Mouse (Mus musculus): ENCODE measurements around the gene Bud23. TPM values are rescaled to one million over a fixed set of nuclear protein-coding genes. Genes with fewer than 3 reads are reported as not detected.
A peak's percentile ranks its signal among the peaks of the same experiment; 100 is the strongest.
"Not testable (repeated sequence)": the region's sequence is repeated elsewhere in the genome, so short reads cannot be mapped to it uniquely, and the experiment has no call there.

Gene Bud23
- polyA plus RNA-seq, 1 experiment = 38.0 TPM

- no peak overlapping the region for H3K4me3 ChIP-seq (ENCODE audit: insufficient read depth, low read length)
- TF ChIP-seq POLR2A (IDR thresholded peaks at IDR 0.05; ENCODE audit: low read depth, low read length) (no peak), CTCF (IDR thresholded peaks at IDR 0.05; ENCODE audit: borderline replicate concordance, insufficient read depth, low read length) (no peak)
- no peak overlapping the region for H3K27ac ChIP-seq (ENCODE audit: insufficient read depth, low read length)
- H3K4me1 ChIP-seq (ENCODE audit: control insufficient read depth, insufficient read depth, low read length) = no peaks in the 10 kb centered on the region
These were observed 8.8 kb upstream of the Bud23 start for GRCm38 (mm10) chr5:135073349-135074150.

GRCm38 (mm10) chr5:135072720-135073119, 8.0 kb upstream of the Bud23 start:
- Histone ChIP-seq H3K4me3 (ENCODE audit: insufficient read depth, low read length) (no peak overlapping the region), H3K27ac (ENCODE audit: insufficient read depth, low read length) (no peak overlapping the region), H3K4me1 (ENCODE audit: control insufficient read depth, insufficient read depth, low read length) (no peaks in the 10 kb centered on the region)
- no peak for TF ChIP-seq POLR2A (IDR thresholded peaks at IDR 0.05; ENCODE audit: low read depth, low read length)
- TF ChIP-seq CTCF (IDR thresholded peaks at IDR 0.05; ENCODE audit: borderline replicate concordance, insufficient read depth, low read length) = no peak

GRCm38 (mm10) chr5:135072061-135072460, 7.3 kb upstream of the Bud23 start:
- Histone ChIP-seq H3K4me3 (ENCODE audit: insufficient read depth, low read length) (no peak overlapping the region), H3K27ac (ENCODE audit: insufficient read depth, low read length) (no peak overlapping the region)
- TF ChIP-seq POLR2A (IDR thresholded peaks at IDR 0.05; ENCODE audit: low read depth, low read length) = no peak
- TF ChIP-seq CTCF (IDR thresholded peaks at IDR 0.05; ENCODE audit: borderline replicate concordance, insufficient read depth, low read length) = no peak

DNA sequence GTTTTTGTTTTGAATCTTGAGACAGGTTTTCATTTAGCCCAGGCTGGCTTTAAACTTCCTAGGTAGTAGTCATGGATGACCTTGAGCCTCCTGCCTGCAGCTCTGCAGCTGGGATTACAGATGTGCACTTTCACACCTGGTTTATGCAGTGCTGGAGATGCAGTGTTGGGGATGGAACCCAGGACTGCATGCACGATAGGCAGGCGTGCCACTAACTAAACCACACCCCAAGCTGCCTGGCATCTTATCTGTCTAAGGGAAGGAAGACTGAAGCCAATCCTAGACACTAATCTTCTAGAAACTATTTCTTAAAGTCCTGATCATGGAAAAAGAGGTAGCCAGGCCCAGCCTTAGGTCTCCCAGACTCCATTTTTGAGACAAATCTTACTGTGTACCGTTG, 5.7 kb upstream of the Bud23 start:
- Histone ChIP-seq H3K4me3 (ENCODE audit: insufficient read depth, low read length) (no peak overlapping the region), H3K4me1 (ENCODE audit: control insufficient read depth, insufficient read depth, low read length) (no peaks in the 10 kb centered on the region), H3K27ac (ENCODE audit: insufficient read depth, low read length) (no peak overlapping the region)
- TF ChIP-seq POLR2A (IDR thresholded peaks at IDR 0.05; ENCODE audit: low read depth, low read length) (no peak), CTCF (IDR thresholded peaks at IDR 0.05; ENCODE audit: borderline replicate concordance, insufficient read depth, low read length) (no peak)

More at GRCm38 (mm10) chr5:135072061-135072460, 7.3 kb upstream of the Bud23 start:
- H3K4me1 ChIP-seq (ENCODE audit: control insufficient read depth, insufficient read depth, low read length) = no peaks in the 10 kb centered on the region

- Histone ChIP-seq H3K4me1 (ENCODE audit: control insufficient read depth, insufficient read depth, low read length) (no peaks in the 10 kb centered on the region), H3K27ac (ENCODE audit: insufficient read depth, low read length) (no peak overlapping the region), H3K4me3 (ENCODE audit: insufficient read depth, low read length) (no peak overlapping the region)
- TF ChIP-seq POLR2A (IDR thresholded peaks at IDR 0.05; ENCODE audit: low read depth, low read length) = no peak
- TF ChIP-seq CTCF (IDR thresholded peaks at IDR 0.05; ENCODE audit: borderline replicate concordance, insufficient read depth, low read length) = no peak
These were observed 1.2 kb upstream of the Bud23 start for GRCm38 (mm10) chr5:135066008-135066407.

- peak overlapping the region; percentile 89 for H3K4me3 ChIP-seq (ENCODE audit: insufficient read depth, low read length)
- H3K4me1 ChIP-seq (ENCODE audit: control insufficient read depth, insufficient read depth, low read length) = no peaks in the 10 kb centered on the region
- no peak overlapping the region for H3K27ac ChIP-seq (ENCODE audit: insufficient read depth, low read length)
- TF ChIP-seq CTCF (IDR thresholded peaks at IDR 0.05; ENCODE audit: borderline replicate concordance, insufficient read depth, low read length) (no peak), POLR2A (IDR thresholded peaks at IDR 0.05; ENCODE audit: low read depth, low read length) (no peak)
These were observed 385 bp downstream of the Bud23 start for GRCm38 (mm10) chr5:135064382-135064766.

DNA sequence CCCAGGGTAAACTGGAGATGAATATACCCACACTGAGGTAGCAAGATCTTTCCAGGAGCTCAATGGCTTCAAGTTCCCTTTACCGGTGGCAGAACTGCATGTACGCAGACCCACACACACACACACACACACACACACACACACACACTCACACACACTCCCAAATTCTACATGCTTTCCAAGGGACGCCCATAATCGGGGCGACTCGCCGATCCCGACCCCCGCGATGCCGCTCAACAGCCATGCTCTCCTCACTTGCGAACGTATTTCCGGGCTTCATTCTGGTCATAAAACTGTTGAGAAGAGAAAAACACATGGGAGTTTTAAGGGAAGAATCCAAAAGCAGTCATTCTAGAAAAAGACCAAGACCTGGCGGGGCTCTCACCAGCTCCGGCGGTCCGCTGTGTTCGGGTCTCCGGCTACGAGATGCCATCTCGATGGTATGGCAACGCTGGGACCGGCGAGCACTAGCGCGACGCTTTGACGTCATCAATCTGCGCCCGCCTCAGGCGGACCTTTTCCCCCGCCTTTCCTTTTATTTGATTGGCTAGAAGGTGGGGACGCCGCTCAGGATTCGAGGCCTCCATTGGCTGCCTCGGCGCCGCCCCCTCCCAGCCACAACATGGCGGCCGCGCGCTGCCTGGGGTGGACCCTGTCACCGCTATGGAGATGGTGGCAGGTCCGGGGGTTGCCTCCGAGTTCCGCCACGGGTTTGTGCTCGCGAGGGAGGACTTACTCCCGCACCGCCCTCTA, 954 bp downstream of the Bud23 start, which contains the start of gene Dnajc30:
Gene Dnajc30, plus strand, starts transcription at position 574 of the 753 bp plus-strand sequence.
- no peak within 1 kb of the TSS for H3K27ac ChIP-seq (ENCODE audit: insufficient read depth, low read length)

DNA sequence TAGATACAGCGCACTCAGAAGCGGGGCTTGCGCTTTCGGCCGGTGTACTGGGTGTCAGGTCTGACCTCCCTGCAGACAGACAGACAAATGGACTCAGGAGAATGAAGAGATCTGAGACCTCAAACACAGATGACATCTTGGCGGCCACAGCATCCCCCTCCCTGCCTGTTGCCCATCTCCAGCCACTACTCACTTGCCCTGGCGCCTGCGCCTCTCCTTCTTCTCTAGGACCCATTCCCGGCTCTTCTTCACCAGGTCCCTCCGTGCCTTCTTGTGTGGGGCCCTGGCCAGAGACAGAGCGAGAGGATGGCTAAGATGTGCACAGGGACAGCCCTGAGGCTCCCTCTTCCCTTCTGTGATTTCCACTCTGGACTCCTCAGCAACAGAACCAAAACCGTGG, 11.4 kb downstream of the Bud23 start:
- TF ChIP-seq POLR2A (IDR thresholded peaks at IDR 0.05; ENCODE audit: low read depth, low read length) (no peak), CTCF (IDR thresholded peaks at IDR 0.05; ENCODE audit: borderline replicate concordance, insufficient read depth, low read length) (no peak)
- H3K4me1 ChIP-seq (ENCODE audit: control insufficient read depth, insufficient read depth, low read length) = no peaks in the 10 kb centered on the region
- no peak overlapping the region for H3K4me3 ChIP-seq (ENCODE audit: insufficient read depth, low read length)
- H3K27ac ChIP-seq (ENCODE audit: insufficient read depth, low read length) = no peak overlapping the region

More for the DNA sequence above, 954 bp downstream of the Bud23 start, which contains the start of gene Dnajc30:
- peak within 1 kb of the TSS; percentile 89 for H3K4me3 ChIP-seq (ENCODE audit: insufficient read depth, low read length)
- H3K4me1 ChIP-seq (ENCODE audit: control insufficient read depth, insufficient read depth, low read length) = no peaks in the 10 kb centered on the region
- TF ChIP-seq CTCF (IDR thresholded peaks at IDR 0.05; ENCODE audit: borderline replicate concordance, insufficient read depth, low read length) (no peak), POLR2A (IDR thresholded peaks at IDR 0.05; ENCODE audit: low read depth, low read length) (peak; percentile 86)

GRCm38 (mm10) chr5:135049268-135049667, 15.5 kb downstream of the Bud23 start:
- H3K4me1 ChIP-seq (ENCODE audit: control insufficient read depth, insufficient read depth, low read length) = not testable (repeated sequence)

GRCm38 (mm10) chr5:135048539-135048938, 16.2 kb downstream of the Bud23 start:
- no peak for TF ChIP-seq POLR2A (IDR thresholded peaks at IDR 0.05; ENCODE audit: low read depth, low read length)
- no peak for TF ChIP-seq CTCF (IDR thresholded peaks at IDR 0.05; ENCODE audit: borderline replicate concordance, insufficient read depth, low read length)
- no peak overlapping the region for H3K4me3 ChIP-seq (ENCODE audit: insufficient read depth, low read length)
- H3K4me1 ChIP-seq (ENCODE audit: control insufficient read depth, insufficient read depth, low read length) = no peaks in the 10 kb centered on the region
- no peak overlapping the region for H3K27ac ChIP-seq (ENCODE audit: insufficient read depth, low read length)

More at GRCm38 (mm10) chr5:135049268-135049667, 15.5 kb downstream of the Bud23 start:
- not testable (repeated sequence) for H3K27ac ChIP-seq (ENCODE audit: insufficient read depth, low read length); H3K4me3 ChIP-seq (ENCODE audit: insufficient read depth, low read length)
